Mouse (Mus musculus): ENCODE measurements at regions not wholly inside any gene's neighbourhood (a gene's known extent, or its start where the extent isn't known, plus 50 kb on each side); places are given as distances from the start of the nearest gene placed in this dataset.

- Histone ChIP-seq H3K36me3 (no peaks in the 10 kb centered on the region), H3K4me3 (no peak overlapping the region), H3K4me1 (no peaks in the 10 kb centered on the region), H3K9me3 (no peaks in the 10 kb centered on the region), H3K27ac (no peak overlapping the region), H3K27me3 (ENCODE audit: insufficient read depth, poor library complexity, severe bottlenecking) (no peaks in the 10 kb centered on the region)
- WGBS = 82% methylated on average over 5 of the region's 5 CpGs
- DNase-seq (ENCODE audit: low spot score) = no peak
These were observed 1716.9 kb upstream of the Gm7489 start for GRCm38 (mm10) chr15:52167811-52168210.

DNA sequence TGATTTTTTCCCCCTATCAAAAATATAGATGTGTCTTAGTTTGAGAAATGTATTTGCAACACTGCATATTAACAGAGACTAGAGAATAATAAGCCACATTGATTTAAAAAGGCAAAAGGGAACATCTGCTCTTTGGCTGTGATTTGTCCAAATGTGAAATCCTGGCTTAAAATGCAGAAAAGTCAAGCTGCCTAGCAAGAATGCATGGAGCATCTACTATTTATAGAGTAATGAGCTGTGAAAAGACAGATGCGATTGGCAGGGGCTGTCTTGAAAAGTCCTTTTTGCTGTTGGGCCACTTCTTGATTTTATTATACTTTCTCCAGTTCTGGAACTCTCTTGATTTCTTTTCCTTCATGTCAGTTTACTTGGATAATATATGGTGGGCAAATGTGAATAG lies 1707.8 kb upstream of the Gm7489 start:
- WGBS = 88% methylated on average over 1 of the region's 1 CpGs
- Histone ChIP-seq H3K4me3 (no peak overlapping the region), H3K9me3 (no peaks in the 10 kb centered on the region), H3K27me3 (ENCODE audit: insufficient read depth, poor library complexity, severe bottlenecking) (no peaks in the 10 kb centered on the region), H3K36me3 (no peaks in the 10 kb centered on the region), H3K27ac (no peak overlapping the region), H3K4me1 (no peaks in the 10 kb centered on the region)
- no peak for DNase-seq (ENCODE audit: low spot score)

DNA sequence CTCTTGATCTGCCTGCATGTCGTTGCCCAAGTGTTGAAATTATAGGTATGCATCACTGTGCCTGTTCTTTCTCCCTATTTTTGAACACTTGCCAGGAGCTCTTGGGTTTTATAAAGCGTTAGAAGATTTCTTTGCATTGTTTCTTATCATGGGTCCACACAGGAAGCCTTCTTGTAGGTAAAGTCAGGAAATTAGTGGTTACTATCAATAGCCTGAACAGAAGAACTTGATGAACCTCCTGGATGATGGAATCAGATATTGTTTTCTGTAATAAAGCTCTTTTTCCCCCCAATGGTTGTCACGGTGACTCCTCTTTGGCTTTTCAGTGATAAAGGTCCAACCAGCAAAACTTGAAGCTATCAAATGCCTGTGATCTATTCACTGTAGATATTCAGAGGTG lies 1706.0 kb upstream of the Gm7489 start:
- no peaks in the 10 kb centered on the region for H3K4me1 ChIP-seq
- no peak overlapping the region for H3K4me3 ChIP-seq
- no peaks in the 10 kb centered on the region for H3K27me3 ChIP-seq (ENCODE audit: insufficient read depth, poor library complexity, severe bottlenecking)
- no peaks in the 10 kb centered on the region for H3K9me3 ChIP-seq
- H3K27ac ChIP-seq = no peak overlapping the region
- DNase-seq (ENCODE audit: low spot score) = no peak
- H3K36me3 ChIP-seq = no peaks in the 10 kb centered on the region
- 65% methylated on average over 3 of the region's 3 CpGs for WGBS

GRCm38 (mm10) chr15:52179379-52179778 lies 1705.3 kb upstream of the Gm7489 start:
- no peaks in the 10 kb centered on the region for H3K9me3 ChIP-seq
- no peaks in the 10 kb centered on the region for H3K4me1 ChIP-seq
- no peak for DNase-seq (ENCODE audit: low spot score)
- H3K36me3 ChIP-seq = no peaks in the 10 kb centered on the region
- no peak overlapping the region for H3K27ac ChIP-seq
- no peaks in the 10 kb centered on the region for H3K27me3 ChIP-seq (ENCODE audit: insufficient read depth, poor library complexity, severe bottlenecking)
- H3K4me3 ChIP-seq = no peak overlapping the region

- Histone ChIP-seq H3K4me3 (no peak overlapping the region), H3K27ac (no peak overlapping the region), H3K9me3 (no peaks in the 10 kb centered on the region)
These were observed 1693.5 kb upstream of the Gm7489 start for GRCm38 (mm10) chr15:52191176-52191575.

GRCm38 (mm10) chr15:52207271-52207670 lies 1677.4 kb upstream of the Gm7489 start:
- Histone ChIP-seq H3K4me1 (no peaks in the 10 kb centered on the region), H3K27me3 (ENCODE audit: insufficient read depth, poor library complexity, severe bottlenecking) (no peaks in the 10 kb centered on the region), H3K9me3 (no peaks in the 10 kb centered on the region), H3K4me3 (no peak overlapping the region), H3K27ac (no peak overlapping the region), H3K36me3 (no peaks in the 10 kb centered on the region)
- 71% methylated on average over 3 of the region's 3 CpGs for WGBS
- no peak for DNase-seq (ENCODE audit: low spot score)

More at GRCm38 (mm10) chr15:52191176-52191575, 1693.5 kb upstream of the Gm7489 start:
- Histone ChIP-seq H3K36me3 (no peaks in the 10 kb centered on the region), H3K4me1 (no peaks in the 10 kb centered on the region), H3K27me3 (ENCODE audit: insufficient read depth, poor library complexity, severe bottlenecking) (no peaks in the 10 kb centered on the region)
- DNase-seq (ENCODE audit: low spot score) = no peak
- WGBS = 63% methylated on average over 3 of the region's 3 CpGs

GRCm38 (mm10) chr15:52232442-52232841 lies 1652.3 kb upstream of the Gm7489 start:
- H3K4me1 ChIP-seq = no peaks in the 10 kb centered on the region
- H3K36me3 ChIP-seq = no peaks in the 10 kb centered on the region
- WGBS = 86% methylated on average over 5 of the region's 5 CpGs
- no peak overlapping the region for H3K27ac ChIP-seq
- H3K27me3 ChIP-seq (ENCODE audit: insufficient read depth, poor library complexity, severe bottlenecking) = no peaks in the 10 kb centered on the region
- DNase-seq (ENCODE audit: low spot score) = no peak
- H3K9me3 ChIP-seq = no peaks in the 10 kb centered on the region
- H3K4me3 ChIP-seq = no peak overlapping the region

- no peak for DNase-seq (ENCODE audit: low spot score)
- Histone ChIP-seq H3K36me3 (no peaks in the 10 kb centered on the region), H3K4me3 (no peak overlapping the region), H3K4me1 (no peaks in the 10 kb centered on the region), H3K9me3 (no peaks in the 10 kb centered on the region), H3K27me3 (ENCODE audit: insufficient read depth, poor library complexity, severe bottlenecking) (no peaks in the 10 kb centered on the region), H3K27ac (no peak overlapping the region)
- WGBS = 47% methylated on average over 8 of the region's 8 CpGs
These were observed 1648.5 kb upstream of the Gm7489 start for GRCm38 (mm10) chr15:52236220-52236619.

DNA sequence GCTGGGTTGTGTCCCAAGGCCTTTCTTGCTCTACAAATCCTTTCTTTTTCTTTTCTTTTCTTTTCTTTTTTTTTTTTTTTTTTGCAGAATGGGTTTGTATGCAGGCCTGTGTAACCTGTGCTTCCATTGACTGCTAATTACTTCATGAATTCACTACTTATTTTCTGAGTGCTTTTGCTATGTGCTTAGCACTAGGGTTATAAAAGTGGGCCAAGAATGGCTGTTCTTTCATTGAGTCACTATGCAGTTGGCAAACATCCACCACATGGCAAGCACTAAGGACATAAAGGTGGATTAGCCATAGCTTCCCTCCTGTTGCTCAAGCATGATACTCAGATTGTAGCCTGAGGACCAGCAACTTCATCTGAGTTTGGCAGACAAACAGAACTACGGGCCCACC lies 1641.8 kb upstream of the Gm7489 start:
- Histone ChIP-seq H3K4me3 (no peak overlapping the region), H3K27ac (no peak overlapping the region), H3K9me3 (no peaks in the 10 kb centered on the region), H3K36me3 (no peaks in the 10 kb centered on the region), H3K4me1 (no peaks in the 10 kb centered on the region), H3K27me3 (ENCODE audit: insufficient read depth, poor library complexity, severe bottlenecking) (no peaks in the 10 kb centered on the region)
- no peak for DNase-seq (ENCODE audit: low spot score)
- 88% methylated on average over 1 of the region's 1 CpGs for WGBS
